ENCODE assay signal across 5 mouse cellular contexts in genomic region chr2:27546041-27546440, GRCm38 (mm10). TPM values are rescaled to one million over a fixed set of nuclear protein-coding genes. Genes with fewer than 3 reads are reported as not detected.
DNase-seq lines count a peak whose midpoint lies in the region; ATAC-seq and TF ChIP-seq lines count a peak whose summit lies in the region.
"Not testable (repeated sequence)": the region's sequence is repeated elsewhere in the genome, so short reads cannot be mapped to it uniquely, and the experiment has no call there.

No protein-coding gene starts in this region.

- H3K9ac ChIP-seq in ES-E14 (ENCODE audit: insufficient read depth, low read depth, low read length, poor library complexity, severe bottlenecking); midbrain, embryonic 11.5 days (ENCODE audit: low read length): not testable (repeated sequence)

- in situ Hi-C loops in ES-E14 (cut with MboI; ENCODE audit: low sequenced_read_pairs in 2 of 2, unreplicated experiment in 2 of 2) = not testable (repeated sequence)

- peak overlapping the region; percentile 93 for H3K27ac ChIP-seq in ES-E14 (ENCODE audit: insufficient read depth, low read depth, low read length, poor library complexity, severe bottlenecking)
- not testable (repeated sequence) for H3K27ac ChIP-seq in midbrain, embryonic 11.5 days (ENCODE audit: low read depth, low read length)

- DNase-seq in ES-CJ7 (ENCODE audit: low read depth, low spot score) (peak; percentile 91), ES-E14 (ENCODE audit: low read depth, low spot score) (peak; percentile 86), R1 (ENCODE audit: low read depth, low spot score) (peak; percentile 96), ZHBTc4 (ENCODE audit: low read depth, low spot score) (peak; percentile 96)
- DNase-seq in midbrain, embryonic 11.5 days (ENCODE audit: low spot score, missing footprints) = peak; percentile 28

- H3K9me3 ChIP-seq in ES-E14 (ENCODE audit: control insufficient read depth, insufficient read depth, low read depth, low read length); midbrain, embryonic 11.5 days (ENCODE audit: control insufficient read depth, low read length): not testable (repeated sequence)

- ATAC-seq in midbrain, embryonic 11.5 days (ENCODE audit: low FRiP score) = not testable (repeated sequence)

- H3K27me3 ChIP-seq in midbrain, embryonic 11.5 days (ENCODE audit: control insufficient read depth, insufficient read depth, low read length) = not testable (repeated sequence)

- not testable (repeated sequence) for H3K4me2 ChIP-seq in midbrain, embryonic 11.5 days

- not testable (repeated sequence) for H3K36me3 ChIP-seq in ES-E14 (ENCODE audit: control insufficient read depth, insufficient read depth, low read length, poor library complexity, severe bottlenecking); midbrain, embryonic 11.5 days (ENCODE audit: control insufficient read depth, insufficient read depth, low read length)

- not testable (repeated sequence) for H3K4me1 ChIP-seq in ES-E14 (ENCODE audit: control insufficient read depth in 2 of 2, insufficient read depth in 2 of 2, low read length in 2 of 2, poor library complexity in 1 of 2); midbrain, embryonic 11.5 days (ENCODE audit: control insufficient read depth, insufficient read depth, low read length)

- not testable (repeated sequence) for H3K4me3 ChIP-seq in ES-E14 (ENCODE audit: insufficient read depth in 1 of 2, low read depth in 1 of 2, low read length in 2 of 2, poor library complexity in 1 of 2, severe bottlenecking in 1 of 2); midbrain, embryonic 11.5 days (ENCODE audit: low read depth, low read length)

- 93% methylated on average over 8 of the region's 8 CpGs for WGBS in midbrain, embryonic 11.5 days

TF ChIP-seq in ES-E14, 5 proteins besides CTCF, POLR2A, EP300 and RAD21:
- 0 out of 2 replicates have a peak, but pooled peaks have one; percentile 27 for TF ChIP-seq CHD2 (IDR thresholded peaks at IDR 0.05; ENCODE audit: low read depth, low read length)

RNA-seq across cellular contexts. Expression of gene Wdr5, which starts 31.1 kb away (rescaled TPM):
- 103 and 106 TPM in 2 replicates for total RNA-seq in ES-E14 (2012; rRNA removed)
- polyA plus RNA-seq in midbrain, embryonic 11.5 days (2014; fragmentation: Nextera tagmentation; extraction: Ambion mirVana) = 63.5 and 69.1 TPM in 2 replicates

RNA-seq across cellular contexts. Expression of gene Brd3, which starts 38.6 kb away (rescaled TPM):
- total RNA-seq in ES-E14 (2012; rRNA removed) = 28.4 and 29.3 TPM in 2 replicates
- polyA plus RNA-seq in midbrain, embryonic 11.5 days (2014; fragmentation: Nextera tagmentation; extraction: Ambion mirVana) = 168 and 189 TPM in 2 replicates

Comparison
In these comparisons a context has a peak if more than half of its experiments do, and no peak if none do; other contexts are left out.
1. DNase-seq: peak in every context shown above with its lines; median percentile 96 in R1; 96 in ZHBTc4; 91 in ES-CJ7; 86 in ES-E14; 28 in midbrain, embryonic 11.5 days.